Mouse (Mus musculus): ENCODE data around the gene Coro1b.

The Coro1b gene

GRCm38 (mm10) chr19:4144550-4145498 is 3.6 kb upstream of the Coro1b start:
- DNase-seq = no peak

GRCm38 (mm10) chr19:4145936-4146335 is 2.5 kb upstream of the Coro1b start:
- no peak for DNase-seq

GRCm38 (mm10) chr19:4146366-4147021 is 1.9 kb upstream of the Coro1b start:
- DNase-seq = no peak

GRCm38 (mm10) chr19:4147022-4147405 is 1.4 kb upstream of the Coro1b start:
- no peak for DNase-seq

GRCm38 (mm10) chr19:4147782-4148490 is 483 bp upstream of the Coro1b start:
- no peak for DNase-seq

- no peak for DNase-seq
Observed at GRCm38 (mm10) chr19:4148819-4149218, 400 bp downstream of the Coro1b start.

GRCm38 (mm10) chr19:4149283-4149682 is 864 bp downstream of the Coro1b start:
- no peak for DNase-seq

GRCm38 (mm10) chr19:4149764-4150461 is 1.5 kb downstream of the Coro1b start:
- no peak for DNase-seq

- DNase-seq = no peak
Observed at GRCm38 (mm10) chr19:4150567-4151487, 2.4 kb downstream of the Coro1b start.

- DNase-seq = no peak
Observed at GRCm38 (mm10) chr19:4151488-4151860, 3.1 kb downstream of the Coro1b start.

- no peak for DNase-seq
Observed at GRCm38 (mm10) chr19:4151898-4152297, 3.5 kb downstream of the Coro1b start.

GRCm38 (mm10) chr19:4152445-4153231 is 4.2 kb downstream of the Coro1b start:
- DNase-seq = no peak

- DNase-seq = no peak
Observed at GRCm38 (mm10) chr19:4153232-4153654, 4.8 kb downstream of the Coro1b start, which contains the start of gene Ptprcap. Gene Ptprcap (plus strand): TSS chr19:4153604.

GRCm38 (mm10) chr19:4154437-4155222 is 6.2 kb downstream of the Coro1b start:
- DNase-seq = no peak

GRCm38 (mm10) chr19:4155223-4156072 is 7.0 kb downstream of the Coro1b start:
- DNase-seq = no peak

- DNase-seq = no peak
Observed at GRCm38 (mm10) chr19:4156073-4156579, 7.7 kb downstream of the Coro1b start.

GRCm38 (mm10) chr19:4156771-4157170 is 8.4 kb downstream of the Coro1b start:
- no peak for DNase-seq

GRCm38 (mm10) chr19:4159049-4159448 is 10.6 kb downstream of the Coro1b start:
- DNase-seq = no peak
